Mouse (Mus musculus): ENCODE measurements at regions not wholly inside any gene's neighbourhood (a gene's known extent, or its start where the extent isn't known, plus 50 kb on each side); places are given as distances from the start of the nearest gene placed in this dataset.

DNA sequence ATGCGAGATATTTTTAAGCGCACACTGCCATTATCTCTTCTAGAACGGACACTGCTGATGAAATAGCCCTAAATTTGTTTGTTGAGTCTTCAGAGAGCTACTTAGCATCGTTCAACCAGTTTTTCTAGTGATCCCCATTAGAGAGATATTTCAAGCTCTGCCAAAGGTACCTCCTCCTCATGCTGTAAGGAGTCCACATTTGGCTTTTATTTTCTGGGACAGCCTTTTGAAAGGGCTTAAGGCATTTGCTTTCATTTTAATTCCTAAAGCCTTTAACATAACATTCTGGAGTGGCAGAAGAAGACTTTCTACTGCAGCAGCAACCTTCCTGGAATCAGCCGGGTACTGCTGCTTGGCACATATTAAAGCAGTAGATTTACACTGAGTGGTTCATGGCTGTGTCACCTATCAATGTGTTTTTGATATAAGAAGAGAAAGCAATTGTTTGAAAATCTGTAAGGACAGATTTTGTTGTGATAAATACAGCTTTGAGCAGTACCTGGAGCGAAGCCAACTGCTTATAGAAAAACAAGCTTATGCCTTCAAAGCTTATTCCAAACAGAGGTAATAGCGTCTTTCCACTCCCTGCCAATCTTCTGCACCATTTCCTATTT, 267.5 kb upstream of the Dcn start:
- 48% methylated on average over 7 of the region's 7 CpGs for WGBS
- Histone ChIP-seq H3K9ac (replicated peaks; ENCODE audit: low read length, poor library complexity, severe bottlenecking) (no peak overlapping the region), H3K4me1 (ENCODE audit: insufficient read depth, low read length) (no peaks in the 10 kb centered on the region), H3K4me3 (ENCODE audit: low read depth, low read length) (no peak overlapping the region), H3K9me3 (ENCODE audit: low read length) (no peaks in the 10 kb centered on the region), H3K27ac (ENCODE audit: low read depth, low read length) (no peak overlapping the region), H3K36me3 (ENCODE audit: insufficient read depth, low read length) (no peaks in the 10 kb centered on the region), H3K4me2 (ENCODE audit: low read depth, low read length, poor library complexity, severe bottlenecking) (no peak overlapping the region), H3K27me3 (ENCODE audit: insufficient read depth, low read length) (no peaks in the 10 kb centered on the region)
- ATAC-seq (ENCODE audit: low FRiP score) (no peak), DNase-seq (ENCODE audit: low spot score) (no peak)
- TF ChIP-seq CTCF (IDR thresholded peaks at IDR 0.05) = no peak

DNA sequence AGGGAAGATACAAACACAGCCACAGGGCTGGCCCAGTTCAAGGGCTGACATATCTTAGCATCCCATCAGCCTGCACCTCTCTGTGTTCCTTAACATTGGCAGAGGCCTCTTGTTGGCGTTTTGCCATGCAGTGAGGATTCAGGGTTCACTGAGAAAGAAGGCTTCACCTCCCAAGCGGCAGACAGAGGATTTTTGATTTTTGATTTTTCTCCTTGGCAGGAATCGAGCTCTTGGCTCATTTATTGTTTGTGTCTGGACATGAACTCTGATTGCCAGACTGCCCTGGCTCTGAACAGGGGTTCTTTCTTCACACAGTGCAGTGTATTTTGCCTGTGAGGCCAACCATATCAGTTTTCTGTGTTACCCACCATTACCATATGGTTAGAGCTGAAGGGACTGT, 259.9 kb upstream of the Dcn start:
- no peaks in the 10 kb centered on the region for H3K4me1 ChIP-seq (ENCODE audit: insufficient read depth, low read length)
- H3K36me3 ChIP-seq (ENCODE audit: insufficient read depth, low read length) = no peaks in the 10 kb centered on the region
- TF ChIP-seq CTCF (IDR thresholded peaks at IDR 0.05) = no peak
- DNase-seq (ENCODE audit: low spot score) = peak; percentile 60
- ATAC-seq (ENCODE audit: low FRiP score) = no peak
- no peak overlapping the region for H3K4me3 ChIP-seq (ENCODE audit: low read depth, low read length)
- H3K27me3 ChIP-seq (ENCODE audit: insufficient read depth, low read length) = no peaks in the 10 kb centered on the region
- H3K9me3 ChIP-seq (ENCODE audit: low read length) = no peaks in the 10 kb centered on the region
- no peak overlapping the region for H3K4me2 ChIP-seq (ENCODE audit: low read depth, low read length, poor library complexity, severe bottlenecking)
- H3K9ac ChIP-seq (replicated peaks; ENCODE audit: low read length, poor library complexity, severe bottlenecking) = no peak overlapping the region
- no peak overlapping the region for H3K27ac ChIP-seq (ENCODE audit: low read depth, low read length)
- WGBS = 66% methylated on average over 3 of the region's 3 CpGs

DNA sequence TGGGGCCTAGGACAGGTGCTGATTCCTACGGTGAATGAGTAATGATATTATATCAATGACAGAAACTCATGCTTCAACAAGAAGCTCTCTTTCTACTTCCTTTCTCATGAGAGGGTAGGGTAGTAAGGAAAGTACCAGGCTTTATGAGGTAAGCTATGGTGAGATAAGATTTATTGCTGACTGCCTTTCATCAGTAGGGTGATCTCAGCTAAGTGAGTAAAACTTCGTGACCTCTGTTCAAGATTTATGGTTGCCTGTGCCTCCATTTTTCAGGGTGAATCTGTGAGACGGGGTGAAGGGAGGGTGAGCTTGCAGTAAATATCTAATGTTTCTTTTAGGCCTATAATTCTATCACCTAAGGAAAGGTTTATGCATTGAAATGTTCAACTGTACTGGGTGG, 259.0 kb upstream of the Dcn start:
- WGBS = 94% methylated on average over 3 of the region's 3 CpGs

DNA sequence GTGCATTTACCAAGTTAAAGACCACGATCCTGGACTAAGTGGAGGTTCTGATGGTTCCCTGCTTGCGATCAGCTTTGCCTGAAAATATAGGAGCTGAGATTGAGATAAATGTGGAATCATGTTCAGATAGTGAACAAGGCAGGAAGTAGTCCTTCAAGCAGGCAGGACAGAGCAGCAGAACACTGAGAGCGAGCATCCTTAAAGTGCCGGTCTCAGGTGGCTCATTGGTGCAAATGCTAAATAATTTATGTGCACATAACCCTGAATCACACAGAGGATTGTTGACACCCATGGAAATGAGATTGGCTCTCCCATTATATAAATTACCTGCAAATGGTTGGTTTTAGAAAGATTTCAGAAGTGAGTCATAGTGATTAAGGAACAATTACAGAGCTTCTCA, 243.8 kb upstream of the Dcn start:
- H3K4me2 ChIP-seq (ENCODE audit: low read depth, low read length, poor library complexity, severe bottlenecking) = no peak overlapping the region

More for the DNA sequence above, 259.0 kb upstream of the Dcn start:
- H3K4me2 ChIP-seq (ENCODE audit: low read depth, low read length, poor library complexity, severe bottlenecking) = no peak overlapping the region
- no peaks in the 10 kb centered on the region for H3K27me3 ChIP-seq (ENCODE audit: insufficient read depth, low read length)
- H3K4me3 ChIP-seq (ENCODE audit: low read depth, low read length) = no peak overlapping the region
- no peak overlapping the region for H3K9ac ChIP-seq (replicated peaks; ENCODE audit: low read length, poor library complexity, severe bottlenecking)
- no peak overlapping the region for H3K27ac ChIP-seq (ENCODE audit: low read depth, low read length)
- no peaks in the 10 kb centered on the region for H3K9me3 ChIP-seq (ENCODE audit: low read length)
- no peaks in the 10 kb centered on the region for H3K36me3 ChIP-seq (ENCODE audit: insufficient read depth, low read length)
- ATAC-seq (ENCODE audit: low FRiP score) = no peak
- no peak for TF ChIP-seq CTCF (IDR thresholded peaks at IDR 0.05)
- DNase-seq (ENCODE audit: low spot score) = no peak
- H3K4me1 ChIP-seq (ENCODE audit: insufficient read depth, low read length) = no peaks in the 10 kb centered on the region

DNA sequence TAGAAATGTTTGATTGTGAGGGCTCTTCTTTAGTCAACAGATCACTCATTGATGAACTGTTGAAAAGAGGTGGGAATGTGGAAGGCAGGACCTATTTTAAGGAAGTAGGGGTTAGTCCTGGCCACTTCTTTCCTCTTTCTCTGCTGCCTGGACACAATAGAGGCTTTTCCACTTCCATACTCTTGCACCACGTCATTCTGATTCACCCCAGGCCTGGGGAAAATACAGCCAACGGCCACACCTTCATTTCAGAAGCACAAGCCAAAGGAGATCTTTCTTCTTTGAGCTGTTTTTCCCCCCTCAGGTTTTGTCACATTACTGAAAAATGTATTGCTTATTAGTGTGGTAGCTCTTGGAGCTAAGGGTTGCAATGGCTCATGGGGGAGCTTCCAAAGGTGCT, 237.9 kb upstream of the Dcn start:
- no peak overlapping the region for H3K4me3 ChIP-seq (ENCODE audit: low read depth, low read length)
- no peaks in the 10 kb centered on the region for H3K9me3 ChIP-seq (ENCODE audit: low read length)
- no peak for TF ChIP-seq CTCF (IDR thresholded peaks at IDR 0.05)
- no peak for DNase-seq (ENCODE audit: low spot score)
- no peaks in the 10 kb centered on the region for H3K36me3 ChIP-seq (ENCODE audit: insufficient read depth, low read length)
- no peak overlapping the region for H3K9ac ChIP-seq (replicated peaks; ENCODE audit: low read length, poor library complexity, severe bottlenecking)
- H3K27ac ChIP-seq (ENCODE audit: low read depth, low read length) = no peak overlapping the region
- no peaks in the 10 kb centered on the region for H3K27me3 ChIP-seq (ENCODE audit: insufficient read depth, low read length)
- WGBS = 74% methylated on average over 2 of the region's 2 CpGs
- no peak for ATAC-seq (ENCODE audit: low FRiP score)
- H3K4me2 ChIP-seq (ENCODE audit: low read depth, low read length, poor library complexity, severe bottlenecking) = no peak overlapping the region
- H3K4me1 ChIP-seq (ENCODE audit: insufficient read depth, low read length) = no peaks in the 10 kb centered on the region

More for the DNA sequence above, 243.8 kb upstream of the Dcn start:
- DNase-seq (ENCODE audit: low spot score) (no peak), ATAC-seq (ENCODE audit: low FRiP score) (no peak)
- Histone ChIP-seq H3K36me3 (ENCODE audit: insufficient read depth, low read length) (no peaks in the 10 kb centered on the region), H3K27me3 (ENCODE audit: insufficient read depth, low read length) (no peaks in the 10 kb centered on the region), H3K9ac (replicated peaks; ENCODE audit: low read length, poor library complexity, severe bottlenecking) (no peak overlapping the region), H3K4me3 (ENCODE audit: low read depth, low read length) (no peak overlapping the region), H3K9me3 (ENCODE audit: low read length) (no peaks in the 10 kb centered on the region), H3K27ac (ENCODE audit: low read depth, low read length) (no peak overlapping the region), H3K4me1 (ENCODE audit: insufficient read depth, low read length) (no peaks in the 10 kb centered on the region)
- 66% methylated on average over 4 of the region's 4 CpGs for WGBS
- TF ChIP-seq CTCF (IDR thresholded peaks at IDR 0.05) = no peak

DNA sequence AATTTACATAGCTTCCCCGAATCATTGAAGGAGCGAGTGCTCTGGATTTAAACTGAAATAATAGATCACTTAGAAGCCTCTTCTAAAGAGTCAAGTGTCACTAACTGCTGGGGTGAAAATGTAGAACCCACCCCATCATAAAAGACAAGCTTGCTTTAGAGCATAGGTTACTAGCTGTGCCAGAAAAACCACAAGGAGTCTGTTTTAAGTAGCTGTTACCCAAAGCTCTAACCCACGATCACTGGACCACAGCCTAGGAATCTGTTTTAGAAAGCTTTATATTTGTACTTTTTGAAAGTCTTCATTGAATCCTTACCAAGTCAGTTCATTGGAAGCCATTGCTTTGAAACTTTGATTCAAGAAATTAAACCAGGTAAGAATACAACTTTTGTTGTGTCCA, 233.7 kb upstream of the Dcn start:
- Histone ChIP-seq H3K27ac (ENCODE audit: low read depth, low read length) (no peak overlapping the region), H3K36me3 (ENCODE audit: insufficient read depth, low read length) (no peaks in the 10 kb centered on the region), H3K4me1 (ENCODE audit: insufficient read depth, low read length) (no peaks in the 10 kb centered on the region), H3K27me3 (ENCODE audit: insufficient read depth, low read length) (no peaks in the 10 kb centered on the region), H3K4me3 (ENCODE audit: low read depth, low read length) (no peak overlapping the region), H3K9me3 (ENCODE audit: low read length) (no peaks in the 10 kb centered on the region), H3K9ac (replicated peaks; ENCODE audit: low read length, poor library complexity, severe bottlenecking) (no peak overlapping the region), H3K4me2 (ENCODE audit: low read depth, low read length, poor library complexity, severe bottlenecking) (no peak overlapping the region)
- DNase-seq (ENCODE audit: low spot score) (no peak), ATAC-seq (ENCODE audit: low FRiP score) (no peak)
- 61% methylated on average over 3 of the region's 3 CpGs for WGBS
- TF ChIP-seq CTCF (IDR thresholded peaks at IDR 0.05) = no peak

Measured in midbrain, postnatal 0 days (tissue).